Mouse (Mus musculus): ENCODE data around the gene Olfr473.
"Not testable (repeated sequence)": the region's sequence is repeated elsewhere in the genome, so short reads cannot be mapped to it uniquely, and the experiment has no call there.

Olfr473 gene

GRCm38 (mm10) chr7:107930146-107930545 lies at the start of gene Olfr473:
Gene Olfr473, plus strand, starts transcription at chr7:107930446.
- CTCF ChIA-PET: no interaction called here

- CTCF ChIA-PET: no interaction called here
Observed at GRCm38 (mm10) chr7:107897602-107898001, 32.6 kb upstream of the Olfr473 start, which contains the start of gene Olfr472. Gene Olfr472, plus strand, starts transcription at chr7:107897902.

- CTCF ChIA-PET: not testable (repeated sequence)
Observed at GRCm38 (mm10) chr7:107952539-107952938, 22.3 kb downstream of the Olfr473 start.

GRCm38 (mm10) chr7:107954343-107954742 lies 24.1 kb downstream of the Olfr473 start, which contains the start of gene Olfr474:
Gene Olfr474, plus strand, starts transcription at chr7:107954643.
- CTCF ChIA-PET: no interaction called here

GRCm38 (mm10) chr7:107964503-107964902 lies 34.3 kb downstream of the Olfr473 start, which contains the start of gene Olfr476:
Gene Olfr476, plus strand, starts transcription at chr7:107964803.
- CTCF ChIA-PET: no interaction called here

Data from spleen, embryonic (tissue).